Mouse (Mus musculus) midbrain, postnatal 0 days (tissue): ENCODE results near the gene Cypt3. TPM values are rescaled to one million over a fixed set of nuclear protein-coding genes. Genes with fewer than 3 reads are reported as not detected.

Experiments used
- ATAC-seq: fragments of 200-750 bp; cut with Nextera tagmentation; 2 replicates; pipeline ENCODE4 v1.8.0; 2017; ENCODE audit warnings: moderate number of reproducible peaks, mild to moderate bottlenecking, moderate TSS enrichment, moderate library complexity; ENCODE audit not compliant: low FRiP score
- DNase-seq: peaks from one replicate; pipeline ENCODE4 v3.0.0-alpha.2; 2015; ENCODE audit warnings: low spot score
- H3K27ac ChIP-seq: fragments of 300-500 bp; sonication (generic); 2 replicates; pipeline ENCODE4 v1.5.1; 2014; ENCODE audit warnings: low read depth, mild to moderate bottlenecking, low read length, mixed read lengths
- H3K27me3 ChIP-seq: fragments of 300-500 bp; sonication (generic); 2 replicates; pipeline ENCODE4 v1.6.1; 2014; ENCODE audit warnings: low read length, control low read depth, mixed read lengths; ENCODE audit not compliant: insufficient read depth
- H3K36me3 ChIP-seq: fragments of 300-500 bp; sonication (generic); 2 replicates; pipeline ENCODE4 v1.6.1; 2014; ENCODE audit warnings: low read length, control low read depth, mixed read lengths; ENCODE audit not compliant: insufficient read depth
- H3K4me1 ChIP-seq: fragments of 300-500 bp; sonication (generic); 2 replicates; pipeline ENCODE4 v1.6.1; 2014; ENCODE audit warnings: mild to moderate bottlenecking, control low read depth, antibody characterized with exemption, low read length, mixed read lengths; ENCODE audit not compliant: insufficient read depth
- H3K4me2 ChIP-seq: fragments of 300-500 bp; sonication (generic); 2 replicates; pipeline ENCODE4 v1.6.1; 2014; ENCODE audit warnings: low read depth, mild to moderate bottlenecking, low read length, mixed read lengths; ENCODE audit not compliant: poor library complexity, severe bottlenecking
- H3K4me3 ChIP-seq: fragments of 300-500 bp; sonication (generic); 2 replicates; pipeline ENCODE4 v1.5.1; 2014; ENCODE audit warnings: low read depth, mild to moderate bottlenecking, low read length, moderate library complexity
- H3K9ac ChIP-seq: fragments of 300-500 bp; sonication (generic); replicated peaks from 2 replicates; pipeline ENCODE4 v1.6.1; 2014; ENCODE audit warnings: mild to moderate bottlenecking, low read length, moderate library complexity, mixed read lengths; ENCODE audit not compliant: poor library complexity, severe bottlenecking
- H3K9me3 ChIP-seq: fragments of 300-500 bp; sonication (generic); 2 replicates; pipeline ENCODE4 v1.6.1; 2016; ENCODE audit warnings: low read length, control low read depth
- CTCF ChIP-seq: IDR thresholded peaks from 2 replicates; pipeline ENCODE4 v1.5.1; 2016; ENCODE audit warnings: antibody characterized with exemption, mild to moderate bottlenecking
- WGBS: fragments of 180-500 bp; shearing (Covaris S2); extraction: QIAGEN DNeasy Blood & Tissue Kit; methylation state at CpG from one replicate; pipeline ENCODE4 v1.1.7; 2014; 5-methylcytosine and 5-hydroxymethylcytosine counted together
- polyA plus RNA-seq: library from polyadenylated mRNA; unstranded; fragments of >200 nt; fragmentation: Nextera tagmentation; extraction: Ambion mirVana; gene quantifications from 2 replicates; pipeline ENCODE4 v1.2.1, GENCODE M21; 2015
- total RNA-seq: library from RNA; depleted of rRNA; stranded (reverse); fragments of >200 nt; gene quantifications from 2 replicates; pipeline ENCODE4 v1.2.3, GENCODE M21; 2014; rRNA removed

Gene Cypt3
- not detected in 2 replicates for total RNA-seq
- polyA plus RNA-seq, result not detected in 2 replicates

GRCm38 (mm10) chrX:153558293-153558692 lies at the start of gene Cypt3:
Cypt3 (plus strand) TSS chrX:153558593.
- no peak within 1 kb of the TSS for H3K9ac ChIP-seq
- H3K4me1 ChIP-seq, result no peaks in the 10 kb centered on the region
- 92% methylated on average over 7 of the region's 7 CpGs for WGBS
- H3K9me3 ChIP-seq, result no peaks in the 10 kb centered on the region
- no peak within 1 kb of the TSS for H3K27ac ChIP-seq
- TF ChIP-seq CTCF, result no peak
- H3K27me3 ChIP-seq, result no peaks in the 10 kb centered on the region
- DNase-seq (no peak), ATAC-seq (no peak)
- no peak within 1 kb of the TSS for H3K4me2 ChIP-seq
- no peaks in the 10 kb centered on the region for H3K36me3 ChIP-seq
- no peak within 1 kb of the TSS for H3K4me3 ChIP-seq

GRCm38 (mm10) chrX:153515491-153515890 lies 42.9 kb upstream of the Cypt3 start:
- Histone ChIP-seq H3K27ac (no peak overlapping the region), H3K4me1 (no peaks in the 10 kb centered on the region), H3K4me3 (no peak overlapping the region), H3K9ac (no peak overlapping the region), H3K9me3 (no peaks in the 10 kb centered on the region), H3K4me2 (no peak overlapping the region), H3K36me3 (no peaks in the 10 kb centered on the region), H3K27me3 (no peaks in the 10 kb centered on the region)
- no peak for TF ChIP-seq CTCF
- DNase-seq (no peak), ATAC-seq (no peak)
- WGBS, result 80% methylated on average over 5 of the region's 5 CpGs

- H3K27me3 ChIP-seq, result no peaks in the 10 kb centered on the region
- TF ChIP-seq CTCF, result peak; percentile 71
- 24% methylated on average over 2 of the region's 2 CpGs for WGBS
- H3K36me3 ChIP-seq, result no peaks in the 10 kb centered on the region
- no peak overlapping the region for H3K4me2 ChIP-seq
- H3K9me3 ChIP-seq, result no peaks in the 10 kb centered on the region
- H3K4me3 ChIP-seq, result no peak overlapping the region
- H3K4me1 ChIP-seq, result no peaks in the 10 kb centered on the region
- H3K27ac ChIP-seq, result no peak overlapping the region
- DNase-seq (peak; percentile 55), ATAC-seq (no peak)
- H3K9ac ChIP-seq, result no peak overlapping the region
Measured at GRCm38 (mm10) chrX:153528399-153528798, 30.0 kb upstream of the Cypt3 start.

GRCm38 (mm10) chrX:153556634-153557033 lies 1.8 kb upstream of the Cypt3 start:
- H3K4me1 ChIP-seq, result no peaks in the 10 kb centered on the region

GRCm38 (mm10) chrX:153564650-153565049 lies 6.3 kb downstream of the Cypt3 start:
- no peaks in the 10 kb centered on the region for H3K4me1 ChIP-seq
- ATAC-seq (no peak), DNase-seq (no peak)
- no peak overlapping the region for H3K9ac ChIP-seq
- no peak for TF ChIP-seq CTCF
- no peak overlapping the region for H3K4me3 ChIP-seq
- H3K27ac ChIP-seq, result no peak overlapping the region
- 85% methylated on average over 1 of the region's 1 CpGs for WGBS
- no peak overlapping the region for H3K4me2 ChIP-seq
- H3K36me3 ChIP-seq, result no peaks in the 10 kb centered on the region
- no peaks in the 10 kb centered on the region for H3K9me3 ChIP-seq
- no peaks in the 10 kb centered on the region for H3K27me3 ChIP-seq

More at GRCm38 (mm10) chrX:153556634-153557033, 1.8 kb upstream of the Cypt3 start:
- H3K27me3 ChIP-seq, result no peaks in the 10 kb centered on the region
- H3K9me3 ChIP-seq, result no peaks in the 10 kb centered on the region
- no peak for DNase-seq
- H3K4me3 ChIP-seq, result no peak overlapping the region
- WGBS, result 35% methylated on average over 2 of the region's 2 CpGs
- H3K27ac ChIP-seq, result no peak overlapping the region
- no peak overlapping the region for H3K9ac ChIP-seq
- H3K4me2 ChIP-seq, result no peak overlapping the region
- ATAC-seq, result no peak
- H3K36me3 ChIP-seq, result no peaks in the 10 kb centered on the region
- TF ChIP-seq CTCF, result no peak

GRCm38 (mm10) chrX:153599583-153599982 lies 41.2 kb downstream of the Cypt3 start:
- ATAC-seq (no peak), DNase-seq (no peak)
- Histone ChIP-seq H3K9me3 (no peaks in the 10 kb centered on the region), H3K27me3 (no peaks in the 10 kb centered on the region), H3K9ac (no peak overlapping the region), H3K36me3 (no peaks in the 10 kb centered on the region), H3K4me2 (no peak overlapping the region), H3K27ac (no peak overlapping the region), H3K4me3 (no peak overlapping the region), H3K4me1 (no peaks in the 10 kb centered on the region)
- WGBS, result 56% methylated on average over 2 of the region's 2 CpGs
- peak; percentile 26; the same call in 1 of the 2 replicates for TF ChIP-seq CTCF

Other genes starting within 250 kb of the Cypt3 start
- 122 and 142 TPM in 2 replicates for gene Ubqln2, start 60.4 kb upstream of the Cypt3 start, total RNA-seq
- 51.6 and 56.0 TPM in 2 replicates for gene Ubqln2, start 60.4 kb upstream of the Cypt3 start, polyA plus RNA-seq
- gene Kctd12b, start 137.8 kb downstream of the Cypt3 start, total RNA-seq, result 5.8 and 6.3 TPM in 2 replicates
- gene Kctd12b, start 137.8 kb downstream of the Cypt3 start, polyA plus RNA-seq, result 2.7 and 3.6 TPM in 2 replicates
- gene Nbdy, start 165.0 kb downstream of the Cypt3 start, total RNA-seq, result 73.0 and 89.6 TPM in 2 replicates
- 201 TPM in 2 replicates for gene Nbdy, start 165.0 kb downstream of the Cypt3 start, polyA plus RNA-seq